Mouse (Mus musculus) midbrain, postnatal 0 days (tissue): ENCODE data around the gene Prdm16. TPM values are rescaled to one million over a fixed set of nuclear protein-coding genes. Genes with fewer than 3 reads are reported as not detected.
A peak's percentile ranks its signal among the peaks of the same experiment; 100 is the strongest.

Experiments
- ATAC-seq: fragments of 200-750 bp; cut with Nextera tagmentation; 2 replicates; pipeline ENCODE4 v1.8.0; 2017; ENCODE audit warnings: moderate number of reproducible peaks, mild to moderate bottlenecking, moderate TSS enrichment, moderate library complexity; ENCODE audit not compliant: low FRiP score
- DNase-seq: peaks from one replicate; pipeline ENCODE4 v3.0.0-alpha.2; 2015; ENCODE audit warnings: low spot score
- H3K27ac ChIP-seq: fragments of 300-500 bp; sonication (generic); 2 replicates; pipeline ENCODE4 v1.5.1; 2014; ENCODE audit warnings: low read depth, mild to moderate bottlenecking, low read length, mixed read lengths
- H3K27me3 ChIP-seq: fragments of 300-500 bp; sonication (generic); 2 replicates; pipeline ENCODE4 v1.6.1; 2014; ENCODE audit warnings: low read length, control low read depth, mixed read lengths; ENCODE audit not compliant: insufficient read depth
- H3K36me3 ChIP-seq: fragments of 300-500 bp; sonication (generic); 2 replicates; pipeline ENCODE4 v1.6.1; 2014; ENCODE audit warnings: low read length, control low read depth, mixed read lengths; ENCODE audit not compliant: insufficient read depth
- H3K4me1 ChIP-seq: fragments of 300-500 bp; sonication (generic); 2 replicates; pipeline ENCODE4 v1.6.1; 2014; ENCODE audit warnings: mild to moderate bottlenecking, control low read depth, antibody characterized with exemption, low read length, mixed read lengths; ENCODE audit not compliant: insufficient read depth
- H3K4me2 ChIP-seq: fragments of 300-500 bp; sonication (generic); 2 replicates; pipeline ENCODE4 v1.6.1; 2014; ENCODE audit warnings: low read depth, mild to moderate bottlenecking, low read length, mixed read lengths; ENCODE audit not compliant: poor library complexity, severe bottlenecking
- H3K4me3 ChIP-seq: fragments of 300-500 bp; sonication (generic); 2 replicates; pipeline ENCODE4 v1.5.1; 2014; ENCODE audit warnings: low read depth, mild to moderate bottlenecking, low read length, moderate library complexity
- H3K9ac ChIP-seq: fragments of 300-500 bp; sonication (generic); replicated peaks from 2 replicates; pipeline ENCODE4 v1.6.1; 2014; ENCODE audit warnings: mild to moderate bottlenecking, low read length, moderate library complexity, mixed read lengths; ENCODE audit not compliant: poor library complexity, severe bottlenecking
- H3K9me3 ChIP-seq: fragments of 300-500 bp; sonication (generic); 2 replicates; pipeline ENCODE4 v1.6.1; 2016; ENCODE audit warnings: low read length, control low read depth
- CTCF ChIP-seq: IDR thresholded peaks from 2 replicates; pipeline ENCODE4 v1.5.1; 2016; ENCODE audit warnings: antibody characterized with exemption, mild to moderate bottlenecking
- WGBS: fragments of 180-500 bp; shearing (Covaris S2); extraction: QIAGEN DNeasy Blood & Tissue Kit; methylation state at CpG from one replicate; pipeline ENCODE4 v1.1.7; 2014; 5-methylcytosine and 5-hydroxymethylcytosine counted together
- polyA plus RNA-seq: library from polyadenylated mRNA; unstranded; fragments of >200 nt; fragmentation: Nextera tagmentation; extraction: Ambion mirVana; gene quantifications from 2 replicates; pipeline ENCODE4 v1.2.1, GENCODE M21; 2015
- total RNA-seq: library from RNA; depleted of rRNA; stranded (reverse); fragments of >200 nt; gene quantifications from 2 replicates; pipeline ENCODE4 v1.2.3, GENCODE M21; 2014

The Prdm16 gene
- total and polyA plus RNA-seq, 2 experiments from 2014 or later = 9.3 to 10.7 TPM

- 0 out of 2 replicates have a peak overlapping the region, but pooled peaks have one; percentile 26 for H3K27ac ChIP-seq
- H3K4me3 ChIP-seq = no peak overlapping the region
- ATAC-seq (no peak), DNase-seq (no peak)
- H3K36me3 ChIP-seq = no peaks in the 10 kb centered on the region
- TF ChIP-seq CTCF = no peak
- H3K9ac ChIP-seq = no peak overlapping the region
- H3K4me2 ChIP-seq = no peak overlapping the region
- no peaks in the 10 kb centered on the region for H3K4me1 ChIP-seq
- WGBS = 72% methylated on average over 11 of the region's 11 CpGs
- no peaks in the 10 kb centered on the region for H3K9me3 ChIP-seq
- no peaks in the 10 kb centered on the region for H3K27me3 ChIP-seq
Observed at GRCm38 (mm10) chr4:154313622-154313967, 323.1 kb downstream of the Prdm16 start.

- no peak overlapping the region for H3K9ac ChIP-seq
- 0 out of 2 replicates have a peak, but pooled peaks have one; percentile 52 for ATAC-seq
- no peaks in the 10 kb centered on the region for H3K4me1 ChIP-seq
- H3K36me3 ChIP-seq = no peaks in the 10 kb centered on the region
- peak; percentile 62 for DNase-seq
- no peak for TF ChIP-seq CTCF
- H3K4me2 ChIP-seq = no peak overlapping the region
- no peak overlapping the region for H3K4me3 ChIP-seq
- no peaks in the 10 kb centered on the region for H3K9me3 ChIP-seq
- H3K27ac ChIP-seq = 0 out of 2 replicates have a peak overlapping the region, but pooled peaks have one; percentile 57
- no peaks in the 10 kb centered on the region for H3K27me3 ChIP-seq
- WGBS = 51% methylated on average over 4 of the region's 4 CpGs
Observed at GRCm38 (mm10) chr4:154312935-154313621, 323.6 kb downstream of the Prdm16 start.

GRCm38 (mm10) chr4:154312143-154312812 is 324.4 kb downstream of the Prdm16 start:
- DNase-seq (no peak), ATAC-seq (no peak; the same call in 1 of the 2 replicates)
- Histone ChIP-seq H3K9me3 (no peaks in the 10 kb centered on the region), H3K4me1 (no peaks in the 10 kb centered on the region), H3K9ac (no peak overlapping the region), H3K4me2 (no peak overlapping the region), H3K4me3 (no peak overlapping the region), H3K27ac (0 out of 2 replicates have a peak overlapping the region, but pooled peaks have one; percentile 57), H3K27me3 (no peaks in the 10 kb centered on the region), H3K36me3 (no peaks in the 10 kb centered on the region)
- WGBS = 96% methylated on average over 2 of the region's 2 CpGs
- TF ChIP-seq CTCF = no peak

- no peak for TF ChIP-seq CTCF
- Histone ChIP-seq H3K27me3 (no peaks in the 10 kb centered on the region), H3K4me2 (no peak overlapping the region), H3K36me3 (no peaks in the 10 kb centered on the region), H3K9ac (no peak overlapping the region), H3K27ac (no peak overlapping the region), H3K4me1 (no peaks in the 10 kb centered on the region), H3K4me3 (no peak overlapping the region), H3K9me3 (no peaks in the 10 kb centered on the region)
- WGBS = 82% methylated on average over 9 of the region's 9 CpGs
- DNase-seq (no peak), ATAC-seq (no peak)
Observed at GRCm38 (mm10) chr4:154310576-154311262, 326.0 kb downstream of the Prdm16 start.

- DNase-seq (no peak), ATAC-seq (no peak)
- Histone ChIP-seq H3K27ac (no peak overlapping the region), H3K4me2 (no peak overlapping the region), H3K36me3 (no peaks in the 10 kb centered on the region), H3K27me3 (no peaks in the 10 kb centered on the region), H3K9me3 (no peaks in the 10 kb centered on the region), H3K9ac (no peak overlapping the region), H3K4me3 (no peak overlapping the region), H3K4me1 (no peaks in the 10 kb centered on the region)
- TF ChIP-seq CTCF = no peak
- WGBS = 81% methylated on average over 2 of the region's 2 CpGs
Observed at GRCm38 (mm10) chr4:154309131-154309530, 327.5 kb downstream of the Prdm16 start.
